Mouse (Mus musculus) right cerebral cortex, postnatal 4 days (tissue): Measurements from ENCODE around the gene Rpn2.

Source experiments
- DNase-seq: peaks from one replicate; pipeline ENCODE4 v3.0.0-alpha.2; 2022

Rpn2 gene

GRCm38 (mm10) chr2:157310963-157311637 lies 32.3 kb downstream of the Rpn2 start:
- no peak for DNase-seq

DNA sequence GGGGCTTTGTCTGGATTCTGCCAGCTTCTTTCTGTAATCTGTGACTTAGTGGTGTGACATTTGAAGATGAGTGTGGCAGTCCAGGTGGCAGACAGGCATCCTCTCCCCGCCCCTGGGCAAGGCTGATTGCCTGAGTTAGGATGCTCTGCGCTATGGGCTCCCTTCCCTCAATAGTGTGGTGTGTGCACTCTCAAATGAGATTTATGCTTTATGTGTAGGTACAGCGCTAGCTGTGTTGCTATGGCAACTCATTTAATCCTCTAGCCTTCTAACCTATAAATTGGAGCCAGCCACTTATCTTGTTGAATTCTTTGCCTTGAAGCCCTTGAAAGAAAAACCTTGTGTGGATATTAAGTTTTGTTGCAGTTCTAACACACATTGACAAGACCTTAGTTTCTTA lies 34.9 kb downstream of the Rpn2 start:
- no peak for DNase-seq

DNA sequence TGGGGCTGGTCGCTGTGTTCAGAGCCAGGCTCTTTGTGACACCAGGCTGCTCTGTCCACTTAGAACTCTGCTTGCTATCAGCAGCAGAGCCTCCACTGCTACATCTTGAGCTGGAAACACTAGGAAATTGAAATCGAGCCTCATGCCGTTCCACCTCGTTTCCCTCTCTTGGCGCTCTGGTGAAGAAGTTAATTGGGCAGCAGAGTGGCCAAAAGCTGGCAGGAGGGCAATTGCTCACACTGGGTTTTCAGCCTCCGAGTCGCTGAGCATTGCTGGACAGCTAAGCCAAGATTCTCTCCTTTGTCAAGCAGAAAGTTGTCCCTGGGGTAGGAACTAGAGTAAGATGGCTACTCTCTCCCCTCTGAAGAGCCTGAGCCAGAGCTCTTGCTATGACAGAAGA lies 35.5 kb downstream of the Rpn2 start:
- DNase-seq: no peak

- no peak for DNase-seq
Measured at GRCm38 (mm10) chr2:157315486-157315885, 36.7 kb downstream of the Rpn2 start.

DNA sequence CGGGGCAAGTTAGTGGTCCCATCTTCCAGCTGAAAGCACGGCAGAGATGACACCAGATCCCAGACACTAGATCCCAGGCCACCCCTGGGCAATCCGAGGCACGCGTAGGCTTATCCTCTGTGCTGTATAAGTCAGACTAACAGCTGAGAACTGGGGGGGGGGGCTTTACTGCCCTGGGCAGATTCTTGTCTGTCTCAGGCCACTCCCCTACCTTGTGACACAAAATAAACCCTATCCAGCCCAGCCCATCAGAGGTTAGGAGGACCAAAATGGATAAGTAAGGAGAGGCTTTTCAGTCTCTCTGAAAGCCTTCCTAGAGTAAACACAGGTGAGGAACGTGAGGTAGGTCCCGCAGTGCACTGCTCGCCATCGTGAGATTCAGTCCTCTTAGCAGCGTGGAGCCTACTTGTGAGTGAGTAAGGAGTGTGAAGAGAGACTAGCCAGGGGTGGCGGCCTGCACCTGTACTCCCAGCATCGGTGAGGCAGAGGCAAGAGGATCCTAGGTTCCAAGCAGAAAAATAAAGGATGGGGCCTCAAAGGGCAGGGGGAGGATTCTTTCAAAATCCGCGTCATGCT lies 37.6 kb downstream of the Rpn2 start:
- DNase-seq: no peak

GRCm38 (mm10) chr2:157317220-157317619 lies 38.4 kb downstream of the Rpn2 start:
- DNase-seq: no peak

- no peak for DNase-seq
Measured at GRCm38 (mm10) chr2:157320135-157320534, 41.3 kb downstream of the Rpn2 start.

DNA sequence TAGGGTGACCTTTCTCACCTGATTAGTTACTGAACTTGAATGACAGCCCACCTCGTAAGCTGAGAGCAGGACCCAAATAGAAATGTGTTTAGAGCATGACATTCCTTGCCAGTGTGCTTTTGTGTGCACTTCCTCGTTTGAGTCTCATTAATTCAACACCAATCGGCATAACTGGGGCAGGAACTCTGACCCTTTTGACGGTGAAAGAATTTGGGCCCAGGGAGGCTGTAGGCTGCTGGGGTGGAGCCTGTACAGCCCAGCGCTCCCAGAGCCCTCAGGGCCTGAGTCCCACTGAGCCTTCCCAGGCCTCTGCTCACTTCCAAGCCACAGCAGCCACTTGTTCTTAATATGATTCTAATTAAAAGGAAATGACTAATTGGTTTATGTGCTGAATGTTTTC lies 42.1 kb downstream of the Rpn2 start:
- DNase-seq: no peak

- no peak for DNase-seq
Measured at GRCm38 (mm10) chr2:157322029-157322766, 43.4 kb downstream of the Rpn2 start.

DNA sequence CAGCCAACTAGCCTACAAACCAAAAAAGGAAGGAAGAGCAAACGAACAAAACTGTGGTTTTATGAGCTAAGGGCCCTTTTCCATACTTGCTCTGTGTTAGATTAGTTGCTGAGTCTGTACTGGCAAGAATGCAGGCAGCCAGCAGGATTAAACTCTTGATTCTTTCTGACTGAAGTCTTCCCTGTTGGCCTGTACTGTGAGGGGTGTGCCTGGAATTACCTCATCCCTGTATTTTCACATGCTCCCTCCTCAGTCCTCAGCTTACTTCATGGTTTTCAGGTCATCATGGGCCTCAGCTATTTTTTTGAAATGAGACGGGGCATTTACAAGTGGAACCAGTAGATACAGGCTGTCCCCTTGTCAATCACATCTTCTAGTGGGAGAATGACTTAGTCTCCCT lies 46.4 kb downstream of the Rpn2 start:
- no peak for DNase-seq

DNA sequence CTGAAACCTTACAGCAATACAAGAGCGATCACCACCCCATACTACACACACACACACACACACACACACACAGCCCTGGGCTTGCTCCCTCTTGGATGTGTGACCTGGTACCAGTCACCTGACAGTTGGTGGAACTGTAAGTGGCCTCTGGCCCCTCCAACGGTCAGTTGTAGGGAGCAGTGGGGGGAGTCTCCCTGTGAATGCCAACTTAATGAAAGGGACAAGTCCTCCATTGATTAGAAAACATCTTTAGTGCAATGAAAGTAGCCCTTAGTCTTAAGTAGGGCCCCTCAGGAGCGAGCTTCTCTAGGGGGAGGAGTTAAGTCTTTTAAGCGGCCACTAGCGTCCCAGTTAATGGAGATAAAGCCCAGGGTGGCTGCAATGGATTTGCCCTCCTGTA lies 49.3 kb downstream of the Rpn2 start:
- DNase-seq: no peak

- no peak for DNase-seq
Measured at GRCm38 (mm10) chr2:157328570-157328969, 49.8 kb downstream of the Rpn2 start.

- no peak for DNase-seq
Measured at GRCm38 (mm10) chr2:157332059-157332458, 53.2 kb downstream of the Rpn2 start.

GRCm38 (mm10) chr2:157338663-157339062 lies 59.8 kb downstream of the Rpn2 start:
- DNase-seq: peak; percentile 74

GRCm38 (mm10) chr2:157339532-157339931 lies 60.7 kb downstream of the Rpn2 start:
- no peak for DNase-seq

- DNase-seq: peak; percentile 38
Measured at GRCm38 (mm10) chr2:157340221-157340741, 61.5 kb downstream of the Rpn2 start.

DNA sequence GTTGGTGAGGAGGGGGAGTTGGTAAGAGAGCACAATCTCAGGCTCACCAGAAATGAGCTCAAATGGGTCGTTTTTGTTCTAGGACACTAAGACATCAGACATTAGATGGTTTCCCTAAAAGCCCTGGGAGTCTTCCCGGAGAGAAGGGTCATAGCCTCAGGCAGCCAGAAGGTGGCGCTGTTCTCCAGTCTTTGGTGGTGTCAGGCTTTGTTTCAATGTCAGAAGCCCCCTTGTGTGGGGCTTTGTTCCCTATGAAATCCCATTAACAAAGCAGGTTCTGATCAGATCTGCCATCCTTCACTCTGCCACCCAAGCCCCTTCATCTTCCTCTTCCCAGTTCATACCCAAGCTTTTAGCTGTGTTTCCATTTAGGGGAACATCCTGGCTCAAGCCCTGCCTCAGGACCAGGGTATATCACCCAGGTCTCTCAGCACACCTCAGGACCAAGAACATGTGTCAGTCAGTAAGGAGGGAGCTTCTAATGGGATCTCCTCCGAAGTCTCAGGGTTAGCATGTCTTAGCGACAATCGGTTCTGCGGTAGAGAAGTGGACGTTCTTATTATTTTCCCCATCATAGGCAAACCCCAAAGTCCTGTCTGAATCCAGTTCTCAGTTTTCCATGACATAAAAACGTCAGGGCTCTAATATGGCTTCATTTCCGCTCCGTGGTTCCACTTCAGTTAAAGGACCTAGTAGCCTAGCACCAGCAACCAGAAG lies 62.9 kb downstream of the Rpn2 start:
- DNase-seq: peak; percentile 92

- DNase-seq: no peak
Measured at GRCm38 (mm10) chr2:157342328-157342926, 63.6 kb downstream of the Rpn2 start.

- no peak for DNase-seq
Measured at GRCm38 (mm10) chr2:157343337-157343736, 64.5 kb downstream of the Rpn2 start.

- DNase-seq: peak; percentile 65
Measured at GRCm38 (mm10) chr2:157347361-157348159, 68.7 kb downstream of the Rpn2 start, which contains the start of gene Ghrh. Gene Ghrh (minus strand): TSS chr2:157347506.

GRCm38 (mm10) chr2:157349121-157349778 lies 70.4 kb downstream of the Rpn2 start:
- DNase-seq: no peak
